Mouse (Mus musculus) G1E (cell line): ENCODE measurements around the gene Tmem131l. TPM values are rescaled to one million over a fixed set of nuclear protein-coding genes. Genes with fewer than 3 reads are reported as not detected.

ENCODE experiments used
- ATAC-seq: 2 replicates; pipeline ENCODE4 v1.8.0; 2016; ENCODE audit warnings: mild to moderate bottlenecking; ENCODE audit not compliant: insufficient number of reproducible peaks, poor library complexity, low FRiP score, severe bottlenecking; ENCODE audit errors: extremely low read depth
- DNase-seq: peaks from one replicate; pipeline ENCODE4 v3.0.0; 2012; ENCODE audit warnings: low spot score
- H3K27me3 ChIP-seq: 2 replicates; pipeline ENCODE4 v1.6.1; 2012; ENCODE audit warnings: mild to moderate bottlenecking, low read length, inconsistent platforms; ENCODE audit not compliant: insufficient read depth
- H3K36me3 ChIP-seq: replicated peaks from 2 replicates; pipeline ENCODE3; 2012; ENCODE audit warnings: mild to moderate bottlenecking, inconsistent platforms
- H3K4me1 ChIP-seq: 2 replicates; pipeline ENCODE4 v1.6.1; 2012; ENCODE audit warnings: low read depth, low read length, inconsistent platforms, mixed read lengths; ENCODE audit not compliant: insufficient read depth
- H3K4me3 ChIP-seq: 2 replicates; pipeline ENCODE4 v1.5.1; 2012; ENCODE audit warnings: low read depth, mild to moderate bottlenecking, inconsistent platforms, low read length, moderate library complexity, mixed read lengths
- H3K9me3 ChIP-seq: replicated peaks from 2 replicates; pipeline ENCODE4 v1.6.1; 2012; ENCODE audit warnings: inconsistent platforms
- CTCF ChIP-seq: IDR thresholded peaks from 2 replicates; pipeline ENCODE4 v1.5.1; 2012; ENCODE audit warnings: low read depth, low read length, inconsistent platforms, mixed read lengths
- GATA1 ChIP-seq: IDR thresholded peaks from 2 replicates; pipeline ENCODE4 v1.6.1; 2012; ENCODE audit warnings: borderline replicate concordance, low read length, inconsistent platforms, mixed read lengths
- GATA2 ChIP-seq: IDR thresholded peaks from 2 replicates; pipeline ENCODE4 v1.6.1; 2012; ENCODE audit warnings: low read depth, low read length, inconsistent platforms, borderline replicate concordance
- POLR2AphosphoS5 ChIP-seq: IDR thresholded peaks from 2 replicates; pipeline ENCODE4 v1.6.1; 2012; ENCODE audit warnings: low read depth, low read length, inconsistent platforms; ENCODE audit not compliant: insufficient replicate concordance
- TAL1 ChIP-seq: conservative IDR thresholded peaks from 2 replicates; pipeline ENCODE4 v1.6.1; 2012; ENCODE audit warnings: low read depth, low read length, inconsistent platforms, mixed read lengths
- polyA plus RNA-seq: library from polyadenylated mRNA; stranded (reverse); fragments of >175 nt; gene quantifications from 2 replicates; pipeline ENCODE4 v1.2.3, GENCODE M21; 2012
- total RNA-seq, 2 experiments: library from RNA; stranded (forward) in 1 of 2; stranded (reverse) in 1 of 2; fragments of 200-1000 nt in 1 of 2; fragments of >200 nt in 1 of 2; fragmentation: Nextera tagmentation in 1 of 2; gene quantifications; 2 replicates each; pipeline ENCODE4 v1.2.3; 2014 to 2017

Gene Tmem131l
- total and polyA plus RNA-seq, 3 experiments = 35.0 to 97.1 (median 43.4) TPM

GRCm38 (mm10) chr3:84040476-84041082, 604 bp upstream of the Tmem131l start:
- ATAC-seq (no peak), DNase-seq (peak; percentile 63)
- Histone ChIP-seq H3K4me3 (peak overlapping the region; percentile 87), H3K27me3 (no peaks in the 10 kb centered on the region), H3K9me3 (no peaks in the 10 kb centered on the region), H3K36me3 (peaks cover 18% of the 10 kb centered on the region), H3K4me1 (peaks cover 54% of the 10 kb centered on the region)
- TF ChIP-seq GATA2 (no peak), CTCF (no peak), POLR2AphosphoS5 (no peak), GATA1 (no peak), TAL1 (no peak)

- Histone ChIP-seq H3K9me3 (no peaks in the 10 kb centered on the region), H3K4me1 (peaks cover 68% of the 10 kb centered on the region), H3K4me3 (peak overlapping the region; percentile 87), H3K36me3 (peaks cover 27% of the 10 kb centered on the region), H3K27me3 (no peaks in the 10 kb centered on the region)
- ATAC-seq (peak; percentile 2; the same call in 1 of the 2 replicates), DNase-seq (peak; percentile 61)
- TF ChIP-seq TAL1 (no peak), GATA2 (no peak), POLR2AphosphoS5 (no peak), GATA1 (no peak), CTCF (no peak)
Measured at GRCm38 (mm10) chr3:84038981-84039645, 862 bp downstream of the Tmem131l start.

DNA sequence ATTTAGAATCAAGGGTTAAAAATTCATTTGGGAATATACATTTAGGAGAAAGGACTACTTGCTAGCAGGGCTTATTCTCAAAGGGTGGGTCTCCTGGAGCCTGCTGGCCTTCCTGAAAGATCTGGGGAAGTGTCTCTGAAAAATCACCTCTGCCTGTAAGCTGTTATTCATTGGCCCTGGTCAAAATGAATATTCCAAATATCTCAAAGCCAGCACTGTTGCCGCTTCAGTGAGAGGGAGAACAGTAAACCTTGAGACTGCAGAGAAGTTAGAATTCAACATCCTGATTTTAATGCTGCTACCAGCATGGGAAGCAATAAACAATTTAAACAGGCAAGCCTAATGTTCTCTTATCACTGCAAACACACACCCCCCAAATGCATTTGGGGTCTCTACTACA, 1.8 kb downstream of the Tmem131l start:
- H3K36me3 ChIP-seq = peaks cover 37% of the 10 kb centered on the region

DNA sequence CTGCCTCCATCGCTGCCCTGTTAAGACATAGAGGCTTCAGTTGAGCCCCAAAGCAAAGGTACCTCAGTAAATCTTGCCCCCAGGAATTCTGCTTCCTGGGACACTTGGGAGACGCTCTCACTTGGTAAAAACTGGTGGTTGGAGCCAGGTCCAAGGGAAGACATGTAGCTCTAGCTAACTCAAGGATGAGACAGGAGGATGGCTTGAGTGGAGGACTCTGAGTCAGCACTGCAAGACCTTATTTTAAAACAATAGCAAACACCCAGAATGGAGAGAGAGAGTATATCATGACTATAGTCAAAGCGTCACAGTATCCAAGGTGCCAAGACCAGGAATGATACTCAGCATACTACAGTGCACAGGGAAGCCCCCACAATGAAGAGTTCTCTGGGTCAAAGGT, 2.4 kb downstream of the Tmem131l start:
- DNase-seq (no peak), ATAC-seq (no peak)
- H3K4me1 ChIP-seq = peaks cover 81% of the 10 kb centered on the region
- no peak overlapping the region; the same call in 1 of the 2 replicates for H3K4me3 ChIP-seq
- H3K27me3 ChIP-seq = no peaks in the 10 kb centered on the region
- TF ChIP-seq GATA2 (no peak), CTCF (no peak), POLR2AphosphoS5 (no peak), TAL1 (no peak), GATA1 (no peak)
- no peaks in the 10 kb centered on the region for H3K9me3 ChIP-seq
- H3K36me3 ChIP-seq = peaks cover 43% of the 10 kb centered on the region

More for the DNA sequence above, 1.8 kb downstream of the Tmem131l start:
- Histone ChIP-seq H3K4me3 (peak overlapping the region; percentile 87; the same call in 1 of the 2 replicates), H3K27me3 (no peaks in the 10 kb centered on the region), H3K4me1 (peaks cover 77% of the 10 kb centered on the region), H3K9me3 (no peaks in the 10 kb centered on the region)
- TF ChIP-seq CTCF = no peak
- TF ChIP-seq GATA2 = no peak
- no peak for TF ChIP-seq GATA1
- TF ChIP-seq POLR2AphosphoS5 = no peak
- no peak for TF ChIP-seq TAL1
- DNase-seq = no peak
- ATAC-seq = no peak

DNA sequence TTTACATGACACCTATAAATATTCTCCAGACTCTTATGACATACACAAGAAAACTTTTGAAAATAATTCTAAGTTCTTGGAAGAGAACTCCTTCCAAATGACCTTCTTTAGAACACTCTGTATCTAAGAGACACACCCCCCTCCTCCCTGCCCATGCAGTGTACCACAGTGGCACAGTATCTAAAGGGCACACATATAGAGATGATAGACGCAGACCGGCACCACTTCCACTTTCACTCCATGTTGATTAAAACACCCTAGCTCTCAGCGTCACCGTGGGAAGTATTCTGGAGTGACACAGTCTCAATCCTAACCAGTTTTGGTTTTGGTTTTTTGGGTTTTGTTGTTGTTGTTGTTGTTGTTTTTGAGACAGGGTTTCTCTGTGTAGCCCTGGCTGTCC, 3.1 kb downstream of the Tmem131l start:
- no peak for DNase-seq
- H3K4me3 ChIP-seq = no peak overlapping the region
- ATAC-seq = no peak
- peaks cover 78% of the 10 kb centered on the region for H3K4me1 ChIP-seq
- TF ChIP-seq CTCF (no peak), GATA1 (no peak)
- H3K27me3 ChIP-seq = no peaks in the 10 kb centered on the region
- H3K9me3 ChIP-seq = no peaks in the 10 kb centered on the region
- peaks cover 49% of the 10 kb centered on the region for H3K36me3 ChIP-seq

- Histone ChIP-seq H3K4me3 (peak overlapping the region; percentile 19; the same call in 1 of the 2 replicates), H3K4me1 (peaks cover 78% of the 10 kb centered on the region), H3K36me3 (peaks cover 58% of the 10 kb centered on the region), H3K27me3 (no peaks in the 10 kb centered on the region), H3K9me3 (no peaks in the 10 kb centered on the region)
- TF ChIP-seq GATA1 = no peak
- TF ChIP-seq POLR2AphosphoS5 = no peak
- TF ChIP-seq TAL1 = peak; percentile 47
- DNase-seq = peak; percentile 48
- no peak for ATAC-seq
Measured at GRCm38 (mm10) chr3:84035728-84036364, 4.1 kb downstream of the Tmem131l start.
